Mouse (Mus musculus) forebrain, embryonic 13.5 days (tissue): Measurements from ENCODE around the gene Nipsnap2. TPM values are rescaled to one million over a fixed set of nuclear protein-coding genes. Genes with fewer than 3 reads are reported as not detected.
A peak's percentile ranks its signal among the peaks of the same experiment; 100 is the strongest.
"Not testable (repeated sequence)": the region's sequence is repeated elsewhere in the genome, so short reads cannot be mapped to it uniquely, and the experiment has no call there.

Experiments used
- ATAC-seq: fragments of 200-750 bp; cut with Nextera tagmentation; 2 replicates; pipeline ENCODE4 v1.8.0; 2017
- H3K27ac ChIP-seq: fragments of 300-500 bp; sonication (generic); 2 replicates; pipeline ENCODE4 v1.5.1; 2015; ENCODE audit warnings: inconsistent platforms, mild to moderate bottlenecking, moderate library complexity
- H3K27me3 ChIP-seq: fragments of 300-500 bp; sonication (generic); 2 replicates; pipeline ENCODE4 v1.6.1; 2015; ENCODE audit warnings: mild to moderate bottlenecking, inconsistent platforms
- H3K36me3 ChIP-seq: fragments of 300-500 bp; sonication (generic); 2 replicates; pipeline ENCODE4 v1.6.1; 2015; ENCODE audit warnings: mild to moderate bottlenecking, inconsistent platforms; ENCODE audit not compliant: poor library complexity, severe bottlenecking
- H3K4me1 ChIP-seq: fragments of 300-500 bp; sonication (generic); 2 replicates; pipeline ENCODE4 v1.6.1; 2015; ENCODE audit warnings: inconsistent platforms
- H3K4me2 ChIP-seq: fragments of 300-500 bp; sonication (generic); 2 replicates; pipeline ENCODE4 v1.6.1; 2015; ENCODE audit warnings: inconsistent platforms, mild to moderate bottlenecking, moderate library complexity
- H3K4me3 ChIP-seq: fragments of 300-500 bp; sonication (generic); 2 replicates; pipeline ENCODE4 v1.5.1; 2015; ENCODE audit warnings: mild to moderate bottlenecking, inconsistent platforms
- H3K9ac ChIP-seq: fragments of 300-500 bp; sonication (generic); 2 replicates; pipeline ENCODE4 v1.6.1; 2015; ENCODE audit warnings: mild to moderate bottlenecking, inconsistent platforms
- H3K9me3 ChIP-seq: fragments of 300-500 bp; sonication (generic); replicated peaks from 2 replicates; pipeline ENCODE4 v1.6.1; 2016; ENCODE audit warnings: inconsistent platforms
- WGBS: fragments of 180-500 bp; shearing (Covaris S2); methylation state at CpG from one replicate; pipeline ENCODE4 v1.1.7; 2015; 5-methylcytosine and 5-hydroxymethylcytosine counted together
- polyA plus RNA-seq: library from polyadenylated mRNA; unstranded; fragments of >200 nt; fragmentation: Nextera tagmentation; extraction: Ambion mirVana; gene quantifications from 2 replicates; pipeline ENCODE4 v1.2.1, GENCODE M21; 2015

Gene Nipsnap2
- 83.0 and 88.7 TPM in 2 replicates for polyA plus RNA-seq

- under 1% methylated on average over 69 of the region's 93 CpGs for WGBS
These were observed at the start of gene Nipsnap2 for GRCm38 (mm10) chr5:129724834-129725773. Gene Nipsnap2 (plus strand): TSS chr5:129725063.

GRCm38 (mm10) chr5:129685141-129685540, 39.7 kb upstream of the Nipsnap2 start:
- not testable (repeated sequence) for H3K4me1 ChIP-seq
- WGBS, result 95% methylated on average over 5 of the region's 5 CpGs

More at GRCm38 (mm10) chr5:129724834-129725773, at the start of gene Nipsnap2:
- no peaks in the 10 kb centered on the region for H3K27me3 ChIP-seq
- peaks cover 2% of the 10 kb centered on the region for H3K36me3 ChIP-seq
- H3K9ac ChIP-seq, result peak within 1 kb of the TSS; percentile 92
- H3K4me1 ChIP-seq, result peaks cover 24% of the 10 kb centered on the region
- ATAC-seq, result peak; percentile 96
- peak within 1 kb of the TSS; percentile 64 for H3K4me2 ChIP-seq
- H3K9me3 ChIP-seq, result no peaks in the 10 kb centered on the region
- H3K4me3 ChIP-seq, result peak within 1 kb of the TSS; percentile 86
- peak within 1 kb of the TSS; percentile 93 for H3K27ac ChIP-seq

GRCm38 (mm10) chr5:129687621-129688020, 37.2 kb upstream of the Nipsnap2 start:
- no peak for ATAC-seq
- Histone ChIP-seq H3K9ac (no peak overlapping the region), H3K36me3 (no peaks in the 10 kb centered on the region), H3K9me3 (no peaks in the 10 kb centered on the region), H3K4me2 (no peak overlapping the region), H3K27ac (no peak overlapping the region), H3K4me3 (no peak overlapping the region), H3K4me1 (no peaks in the 10 kb centered on the region), H3K27me3 (0 out of 2 replicates have a peak, but pooled peaks cover 2% of the 10 kb centered on the region)
- WGBS, result 88% methylated on average over 7 of the region's 7 CpGs

More at GRCm38 (mm10) chr5:129685141-129685540, 39.7 kb upstream of the Nipsnap2 start:
- H3K4me3 ChIP-seq, H3K4me2 ChIP-seq, H3K27me3 ChIP-seq, H3K27ac ChIP-seq, ATAC-seq, H3K9me3 ChIP-seq, H3K9ac ChIP-seq, H3K36me3 ChIP-seq: not testable (repeated sequence)

- H3K27ac ChIP-seq, result no peak overlapping the region
- no peaks in the 10 kb centered on the region for H3K27me3 ChIP-seq
- H3K4me2 ChIP-seq, result no peak overlapping the region
- WGBS, result 86% methylated on average over 3 of the region's 3 CpGs
- no peaks in the 10 kb centered on the region for H3K9me3 ChIP-seq
- H3K4me1 ChIP-seq, result no peaks in the 10 kb centered on the region
- H3K9ac ChIP-seq, result no peak overlapping the region
- no peak for ATAC-seq
- H3K36me3 ChIP-seq, result no peaks in the 10 kb centered on the region
- no peak overlapping the region for H3K4me3 ChIP-seq
These were observed 34.3 kb upstream of the Nipsnap2 start for GRCm38 (mm10) chr5:129690528-129690927.

GRCm38 (mm10) chr5:129700506-129700905, 24.4 kb upstream of the Nipsnap2 start:
- no peaks in the 10 kb centered on the region for H3K4me1 ChIP-seq
- ATAC-seq, result no peak
- no peak overlapping the region for H3K27ac ChIP-seq
- H3K27me3 ChIP-seq, result peaks cover 7% of the 10 kb centered on the region; the same call in 1 of the 2 replicates
- no peaks in the 10 kb centered on the region for H3K9me3 ChIP-seq
- 25% methylated on average over 2 of the region's 2 CpGs for WGBS
- no peak overlapping the region for H3K4me2 ChIP-seq
- H3K4me3 ChIP-seq, result no peak overlapping the region
- H3K9ac ChIP-seq, result no peak overlapping the region
- no peaks in the 10 kb centered on the region for H3K36me3 ChIP-seq

- H3K4me1 ChIP-seq, result no peaks in the 10 kb centered on the region
- no peaks in the 10 kb centered on the region for H3K36me3 ChIP-seq
- no peak overlapping the region for H3K4me2 ChIP-seq
- H3K4me3 ChIP-seq, result no peak overlapping the region
- H3K27ac ChIP-seq, result no peak overlapping the region
- 77% methylated on average over 1 of the region's 1 CpGs for WGBS
- H3K9ac ChIP-seq, result no peak overlapping the region
- no peak for ATAC-seq
- H3K9me3 ChIP-seq, result no peaks in the 10 kb centered on the region
- H3K27me3 ChIP-seq, result peaks cover 7% of the 10 kb centered on the region; the same call in 1 of the 2 replicates
These were observed 23.2 kb upstream of the Nipsnap2 start for GRCm38 (mm10) chr5:129701706-129702105.

GRCm38 (mm10) chr5:129703368-129703767, 21.5 kb upstream of the Nipsnap2 start:
- Histone ChIP-seq H3K27ac (no peak overlapping the region), H3K4me2 (no peak overlapping the region), H3K27me3 (0 out of 2 replicates have a peak, but pooled peaks cover 9% of the 10 kb centered on the region), H3K9me3 (no peaks in the 10 kb centered on the region), H3K36me3 (no peaks in the 10 kb centered on the region), H3K9ac (no peak overlapping the region), H3K4me3 (no peak overlapping the region), H3K4me1 (no peaks in the 10 kb centered on the region)
- no peak for ATAC-seq

GRCm38 (mm10) chr5:129708412-129708811, 16.5 kb upstream of the Nipsnap2 start, which contains the start of gene Sept14:
Gene Sept14 (minus strand): TSS chr5:129708512.
- Histone ChIP-seq H3K27ac (no peak within 1 kb of the TSS), H3K9ac (no peak within 1 kb of the TSS), H3K36me3 (no peaks in the 10 kb centered on the region), H3K4me2 (no peak within 1 kb of the TSS), H3K4me3 (no peak within 1 kb of the TSS), H3K27me3 (0 out of 2 replicates have a peak, but pooled peaks cover 6% of the 10 kb centered on the region), H3K9me3 (no peaks in the 10 kb centered on the region), H3K4me1 (no peaks in the 10 kb centered on the region)
- 65% methylated on average over 2 of the region's 2 CpGs for WGBS
- ATAC-seq, result no peak

- Histone ChIP-seq H3K36me3 (peaks cover 35% of the 10 kb centered on the region), H3K27ac (no peak within 1 kb of the TSS), H3K9ac (peak within 1 kb of the TSS; percentile 82), H3K27me3 (0 out of 2 replicates have a peak, but pooled peaks cover 3% of the 10 kb centered on the region), H3K4me2 (peak within 1 kb of the TSS; percentile 88), H3K4me1 (peaks cover 9% of the 10 kb centered on the region), H3K4me3 (peak within 1 kb of the TSS; percentile 83), H3K9me3 (no peaks in the 10 kb centered on the region)
- ATAC-seq, result peak; percentile 98
- under 1% methylated on average over 33 of the region's 33 CpGs for WGBS
These were observed 9.5 kb upstream of the Nipsnap2 start, which contains the start of gene Mrps17 for GRCm38 (mm10) chr5:129715326-129715861. Gene Mrps17 (plus strand): TSS chr5:129715497.

- WGBS, result 85% methylated on average over 9 of the region's 9 CpGs
- ATAC-seq, result no peak
- Histone ChIP-seq H3K4me2 (no peak overlapping the region), H3K36me3 (peaks cover 35% of the 10 kb centered on the region), H3K27ac (no peak overlapping the region), H3K4me3 (no peak overlapping the region), H3K27me3 (0 out of 2 replicates have a peak, but pooled peaks cover 3% of the 10 kb centered on the region), H3K9me3 (no peaks in the 10 kb centered on the region), H3K4me1 (peaks cover 9% of the 10 kb centered on the region), H3K9ac (no peak overlapping the region)
These were observed 7.8 kb upstream of the Nipsnap2 start for GRCm38 (mm10) chr5:129717016-129717415.

GRCm38 (mm10) chr5:129720176-129720575, 4.7 kb upstream of the Nipsnap2 start:
- H3K9ac ChIP-seq, result no peak overlapping the region
- H3K27me3 ChIP-seq, result no peaks in the 10 kb centered on the region
- H3K4me1 ChIP-seq, result peaks cover 12% of the 10 kb centered on the region
- 84% methylated on average over 3 of the region's 3 CpGs for WGBS
- no peak for ATAC-seq
- no peaks in the 10 kb centered on the region for H3K9me3 ChIP-seq
- H3K27ac ChIP-seq, result no peak overlapping the region
- H3K36me3 ChIP-seq, result peaks cover 35% of the 10 kb centered on the region
- no peak overlapping the region for H3K4me3 ChIP-seq
- no peak overlapping the region for H3K4me2 ChIP-seq

- Histone ChIP-seq H3K27me3 (no peaks in the 10 kb centered on the region), H3K4me2 (peak overlapping the region; percentile 64), H3K36me3 (peaks cover 10% of the 10 kb centered on the region), H3K4me3 (0 out of 2 replicates have a peak overlapping the region, but pooled peaks have one; percentile 86), H3K9ac (peak overlapping the region; percentile 92; the same call in 1 of the 2 replicates), H3K9me3 (no peaks in the 10 kb centered on the region), H3K4me1 (peaks cover 24% of the 10 kb centered on the region), H3K27ac (no peak overlapping the region)
- 48% methylated on average over 4 of the region's 4 CpGs for WGBS
- ATAC-seq, result no peak
These were observed 595 bp upstream of the Nipsnap2 start for GRCm38 (mm10) chr5:129724268-129724667.
